Comparison of ENCODE assay signal across 20 mouse cellular contexts in genomic region chr8:64615459-64615858, GRCm38 (mm10).
DNase-seq lines count a peak whose midpoint lies in the region; TF ChIP-seq lines count a peak whose summit lies in the region.
"Had no signal": no experiment of that assay in that cellular context is flagged by ENCODE, and none has a peak within 500 bp of the region (broad histone marks: within the 10 kb centered on the region; RNA-seq: fewer than 3 reads in every experiment).

No protein-coding gene starts in this region.

- DNase-seq in adrenal gland, postnatal 36 days: peak; percentile 41 to 48
- no peak for DNase-seq in adrenal gland, postnatal 14 days
- peak; percentile 3 for DNase-seq in CD4-positive, CD25-positive, alpha-beta regulatory T cell, adult 2 months (ENCODE audit: low read depth, low spot score)
- DNase-seq in heart, postnatal 36 days: no peak
- no peak for DNase-seq in kidney, postnatal 36 days
- DNase-seq in spleen, postnatal 14 days (ENCODE audit: low spot score in 2 of 2): no peak
- DNase-seq: cerebellum, postnatal 25 days; kidney, postnatal 14 days; layer of hippocampus, postnatal 36 days; left cerebral cortex, postnatal 4 days; lung, embryonic 14.5 days; lung, postnatal 4 days; right cerebral cortex, postnatal 4 days; thymus, postnatal 4 days had no signal

- no peak for TF ChIP-seq CTCF in embryonic fibroblast, embryonic 13.5 days (IDR thresholded peaks at IDR 0.05; ENCODE audit: borderline replicate concordance, insufficient read depth, low read length)

- no peak overlapping the region for H3K4me3 ChIP-seq in embryonic fibroblast, embryonic 13.5 days (ENCODE audit: insufficient read depth, low read length)
- H3K4me3 ChIP-seq in macrophage (ENCODE audit: inconsistent target): no peak overlapping the region
- H3K4me3 ChIP-seq: erythroblast, embryonic 14.5 days; hindbrain, embryonic 10.5 days; midbrain, embryonic 13.5 days; neural tube, embryonic 15.5 days had no signal

- WGBS in macrophage (ENCODE audit: missing documents): 46% methylated on average over 4 of the region's 4 CpGs

- no peaks in the 10 kb centered on the region for H3K79me2 ChIP-seq in macrophage (ENCODE audit: inconsistent target)

- H3K36me3 ChIP-seq in macrophage (ENCODE audit: inconsistent target): no peaks in the 10 kb centered on the region

- intact Hi-C loops in heart, postnatal 36 days (cut with DNase I): loop anchor here (5.0 kb wide), 1 partner anchor 237 kb away; the partner anchor contains the start of gene Klhl2

- no peak for TF ChIP-seq POLR2A in embryonic fibroblast, embryonic 13.5 days (IDR thresholded peaks at IDR 0.05; ENCODE audit: low read depth, low read length)

- H3K27ac ChIP-seq in embryonic fibroblast, embryonic 13.5 days (ENCODE audit: insufficient read depth, low read length): peak overlapping the region; percentile 59
- H3K27ac ChIP-seq in macrophage: peak overlapping the region; percentile 83
- H3K27ac ChIP-seq: hindbrain, embryonic 10.5 days; midbrain, embryonic 13.5 days; neural tube, embryonic 15.5 days had no signal

- H3K4me1 ChIP-seq in embryonic fibroblast, embryonic 13.5 days (ENCODE audit: control insufficient read depth, insufficient read depth, low read length): peaks cover 16% of the 10 kb centered on the region
- H3K4me1 ChIP-seq: hindbrain, embryonic 10.5 days had no signal

Comparison
In these comparisons a context has a peak if more than half of its experiments do, and no peak if none do; other contexts are left out.
1. DNase-seq: peak in adrenal gland, postnatal 36 days (2 of 2) and CD4-positive, CD25-positive, alpha-beta regulatory T cell, adult 2 months (single experiment); none in adrenal gland, postnatal 14 days (single experiment), heart, postnatal 36 days (0 of 2), kidney, postnatal 36 days (0 of 2) and spleen, postnatal 14 days (0 of 2).